Mouse (Mus musculus) ES-E14 (cell line): ENCODE measurements at regions not wholly inside any gene's neighbourhood (a gene's known extent, or its start where the extent isn't known, plus 50 kb on each side); places are given as distances from the start of the nearest gene placed in this dataset.

ENCODE experiments used
- DNase-seq: peaks from one replicate; pipeline ENCODE4 v3.0.0-alpha.2; 2013; ENCODE audit warnings: low read depth, low spot score
- H3K27ac ChIP-seq: 2 replicates; pipeline ENCODE4 v1.5.1; 2012; ENCODE audit warnings: low read depth, mild to moderate bottlenecking, low read length, moderate library complexity, mixed read lengths; ENCODE audit not compliant: poor library complexity, insufficient read depth, severe bottlenecking
- H3K36me3 ChIP-seq: 2 replicates; pipeline ENCODE4 v1.6.1; 2012; ENCODE audit warnings: mild to moderate bottlenecking, low read length, moderate library complexity, mixed read lengths; ENCODE audit not compliant: control insufficient read depth, poor library complexity, insufficient read depth, severe bottlenecking
- H3K4me1 ChIP-seq, 2 experiments: fragments of 150-350 bp in 1 of 2; sonication (generic) in 1 of 2; 2 replicates each; pipeline ENCODE4 v1.6.1; 2012; ENCODE audit warnings: low read length in 2 of 2, mild to moderate bottlenecking in 1 of 2, mixed read lengths in 1 of 2; ENCODE audit not compliant: control insufficient read depth in 2 of 2, insufficient read depth in 2 of 2, poor library complexity in 1 of 2
- H3K4me3 ChIP-seq, 2 experiments: fragments of 150-350 bp in 1 of 2; sonication (generic) in 1 of 2; 2 replicates each; pipeline ENCODE4 v1.5.1; 2012; ENCODE audit warnings: low read length in 2 of 2, low read depth in 1 of 2, mild to moderate bottlenecking in 1 of 2, mixed read lengths in 1 of 2; ENCODE audit not compliant: insufficient read depth in 1 of 2, poor library complexity in 1 of 2, severe bottlenecking in 1 of 2
- H3K9ac ChIP-seq: 2 replicates; pipeline ENCODE4 v1.6.1; 2012; ENCODE audit warnings: low read depth, mild to moderate bottlenecking, low read length, mixed read lengths; ENCODE audit not compliant: poor library complexity, insufficient read depth, severe bottlenecking
- H3K9me3 ChIP-seq: fragments of 150-350 bp; sonication (generic); 2 replicates; pipeline ENCODE4 v1.6.1; 2012; ENCODE audit warnings: low read depth, mild to moderate bottlenecking, low read length; ENCODE audit not compliant: control insufficient read depth, insufficient read depth
- CHD2 ChIP-seq: IDR thresholded peaks from 2 replicates; pipeline ENCODE4 v1.6.1; 2014; ENCODE audit warnings: mild to moderate bottlenecking, low read depth, low read length, inconsistent platforms
- HCFC1 ChIP-seq: IDR thresholded peaks from 2 replicates; pipeline ENCODE4 v1.6.1; 2012; ENCODE audit warnings: low read length, inconsistent platforms, borderline replicate concordance; ENCODE audit not compliant: insufficient read depth
- MAFK ChIP-seq: IDR thresholded peaks from 2 replicates; pipeline ENCODE4 v1.6.1; 2014; ENCODE audit warnings: mild to moderate bottlenecking, low read depth, low read length, inconsistent platforms; ENCODE audit not compliant: insufficient read depth
- ZC3H11A ChIP-seq: IDR thresholded peaks from 2 replicates; pipeline ENCODE4 v1.6.1; 2012; ENCODE audit warnings: low read depth, mild to moderate bottlenecking, inconsistent platforms, low read length, borderline replicate concordance
- ZNF384 ChIP-seq: IDR thresholded peaks from 2 replicates; pipeline ENCODE4 v1.6.1; 2012; ENCODE audit warnings: low read depth, low read length, inconsistent platforms
- in situ Hi-C, 2 experiments: fragments of 600-800 bp; cut with MboI; formaldehyde crosslinking; loops; one replicate each; pipeline ENCODE4 v1.15.1; 2025; ENCODE audit warnings: low sequenced_read_pairs in 2 of 2, inconsistent platforms in 1 of 2; ENCODE audit not compliant: unreplicated experiment in 2 of 2

DNA sequence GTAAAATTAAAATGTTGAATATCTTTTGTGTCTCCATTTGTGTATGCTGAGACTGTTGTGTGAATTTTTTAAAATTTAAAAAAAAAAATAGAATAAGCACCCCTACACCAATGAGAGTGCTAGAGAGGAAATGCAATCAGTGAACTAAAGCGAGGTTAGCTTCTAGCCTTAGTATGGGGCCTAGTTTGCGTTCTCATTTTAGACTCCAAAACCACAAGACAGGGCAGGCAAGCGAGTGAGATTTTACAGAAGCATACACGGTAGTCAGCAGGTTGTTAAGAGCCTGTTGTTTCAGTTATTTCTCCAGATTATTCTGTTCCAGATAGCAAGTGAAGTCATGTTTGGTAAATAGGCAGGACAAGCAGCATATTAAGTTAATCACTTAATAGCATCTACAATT, 486.2 kb downstream of the Hace1 start:
- Histone ChIP-seq H3K27ac (no peak overlapping the region), H3K36me3 (no peaks in the 10 kb centered on the region), H3K4me3 (no peak overlapping the region), H3K9ac (no peak overlapping the region), H3K9me3 (no peaks in the 10 kb centered on the region), H3K4me1 (no peaks in the 10 kb centered on the region)
- in situ Hi-C loops, result no loop called here
- DNase-seq, result no peak
- TF ChIP-seq MAFK, result no peak
- no peak for TF ChIP-seq ZC3H11A
- TF ChIP-seq ZNF384, result no peak
- no peak for TF ChIP-seq CHD2
- no peak for TF ChIP-seq HCFC1

DNA sequence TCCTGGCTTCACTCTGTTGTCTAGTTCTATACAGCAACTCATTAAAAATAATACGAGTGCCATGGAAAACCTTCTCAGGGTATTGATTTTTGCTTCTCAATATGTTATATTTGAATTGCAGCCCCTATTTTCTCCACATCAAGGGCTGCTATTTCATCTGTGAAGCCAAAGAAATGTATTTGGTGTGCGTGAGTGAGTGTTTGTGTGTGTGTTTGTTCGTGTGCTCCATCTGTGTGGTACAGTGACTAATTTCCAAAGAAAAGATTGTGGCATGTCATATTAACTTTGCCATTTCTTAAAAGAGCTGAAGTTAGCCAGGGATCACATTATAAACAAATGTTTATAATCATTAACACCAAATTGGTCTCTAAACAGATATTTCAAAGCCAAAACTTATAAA, 493.1 kb downstream of the Hace1 start:
- in situ Hi-C loops, result no loop called here
- no peak overlapping the region for H3K9ac ChIP-seq

DNA sequence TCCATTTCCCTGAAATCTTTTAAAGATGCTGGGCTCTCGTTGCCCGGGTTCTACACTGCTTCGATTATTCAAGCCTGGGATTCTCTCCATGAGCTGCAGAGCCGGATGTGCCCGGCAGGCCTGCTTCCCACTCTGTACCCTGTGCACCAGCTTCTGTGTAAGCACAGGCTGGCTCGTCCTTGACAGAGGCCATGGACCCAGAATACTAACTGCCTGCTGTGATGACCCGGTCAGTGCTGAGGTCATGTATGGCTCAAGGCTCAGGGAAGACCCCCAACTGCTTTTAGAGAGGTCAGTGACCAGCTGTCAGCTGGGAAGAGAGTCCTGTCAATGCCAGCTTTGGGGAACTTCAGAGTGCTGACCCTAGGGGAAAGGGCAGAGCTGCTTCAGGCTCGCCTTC, 493.6 kb downstream of the Hace1 start:
- Histone ChIP-seq H3K9me3 (no peaks in the 10 kb centered on the region), H3K4me3 (no peak overlapping the region), H3K9ac (no peak overlapping the region), H3K27ac (no peak overlapping the region), H3K36me3 (no peaks in the 10 kb centered on the region), H3K4me1 (no peaks in the 10 kb centered on the region)
- in situ Hi-C loops, result no loop called here
- TF ChIP-seq HCFC1 (no peak), CHD2 (no peak)
- DNase-seq, result no peak

More for the DNA sequence above, 493.1 kb downstream of the Hace1 start:
- Histone ChIP-seq H3K4me1 (no peaks in the 10 kb centered on the region), H3K36me3 (no peaks in the 10 kb centered on the region), H3K9me3 (no peaks in the 10 kb centered on the region), H3K27ac (no peak overlapping the region), H3K4me3 (no peak overlapping the region)
- TF ChIP-seq ZNF384 (no peak), CHD2 (no peak), MAFK (no peak), HCFC1 (no peak), ZC3H11A (no peak)
- DNase-seq, result no peak

DNA sequence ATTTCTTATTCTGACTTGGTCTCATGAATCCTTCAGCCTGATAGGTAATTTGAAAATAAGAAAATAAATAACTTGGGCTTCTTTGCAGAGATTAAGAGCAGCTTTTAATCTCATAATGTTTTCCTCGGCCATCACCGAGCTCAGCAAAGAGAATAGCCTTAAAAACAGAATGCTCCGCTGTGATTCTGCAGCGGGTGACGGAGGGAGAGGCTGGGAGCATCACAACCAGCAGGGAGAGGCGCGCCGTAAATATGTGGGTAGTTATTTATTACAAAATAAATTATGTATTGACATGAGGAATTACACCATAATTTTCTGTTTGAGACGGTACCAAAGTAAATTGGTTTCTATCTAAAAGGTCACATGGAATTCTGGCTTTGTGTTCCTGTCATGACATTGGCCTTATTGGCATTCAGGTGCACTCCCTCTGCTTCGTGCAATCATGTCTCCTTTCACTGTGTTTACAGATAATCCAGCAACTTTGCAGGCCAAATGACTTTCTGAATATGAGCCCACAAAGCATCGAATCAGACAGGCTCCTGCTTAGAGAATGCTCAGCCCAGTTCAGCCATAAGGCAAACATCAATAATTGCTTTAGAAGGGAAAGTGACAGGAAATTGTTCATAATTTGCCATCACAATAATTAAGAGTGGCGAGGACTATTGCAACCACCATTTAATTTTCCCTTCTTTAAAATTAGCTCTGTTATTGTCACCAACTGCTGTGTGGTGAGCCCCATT, 494.4 kb downstream of the Hace1 start:
- in situ Hi-C loops, result no loop called here
- TF ChIP-seq HCFC1, result no peak
- no peak for TF ChIP-seq CHD2
- no peak for TF ChIP-seq ZC3H11A
- TF ChIP-seq MAFK, result no peak
- TF ChIP-seq ZNF384, result no peak
- DNase-seq, result no peak
- H3K9me3 ChIP-seq, result no peaks in the 10 kb centered on the region
- no peak overlapping the region for H3K9ac ChIP-seq
- H3K27ac ChIP-seq, result no peak overlapping the region
- no peaks in the 10 kb centered on the region for H3K36me3 ChIP-seq
- no peak overlapping the region for H3K4me3 ChIP-seq
- H3K4me1 ChIP-seq, result no peaks in the 10 kb centered on the region
